Mouse (Mus musculus): ENCODE results near the gene Dnaja3.
A peak's percentile ranks its signal among the peaks of the same experiment; 100 is the strongest.
"Not testable (repeated sequence)": the region's sequence is repeated elsewhere in the genome, so short reads cannot be mapped to it uniquely, and the experiment has no call there.

Gene Dnaja3

DNA sequence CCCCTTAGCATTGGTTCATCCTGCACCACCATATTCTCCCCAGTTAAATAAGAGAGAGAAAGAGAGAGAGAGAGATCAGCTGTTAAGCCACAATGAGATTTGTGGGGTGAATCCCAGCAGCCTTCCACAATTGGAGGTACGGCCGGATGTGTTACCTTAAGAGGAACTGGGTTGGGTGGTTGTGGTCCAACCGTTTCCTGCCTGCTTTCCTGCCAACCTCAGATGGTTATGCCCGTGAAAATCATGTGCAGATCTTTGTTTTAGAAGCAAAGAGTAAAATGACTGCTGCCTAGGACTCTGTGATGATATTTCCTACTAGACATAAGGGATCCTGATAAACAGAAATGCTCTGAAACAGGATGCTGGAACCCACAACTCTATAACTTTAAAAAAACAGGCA lies 34.3 kb downstream of the Dnaja3 start:
- peak; percentile 60 to 67 for DNase-seq

DNA sequence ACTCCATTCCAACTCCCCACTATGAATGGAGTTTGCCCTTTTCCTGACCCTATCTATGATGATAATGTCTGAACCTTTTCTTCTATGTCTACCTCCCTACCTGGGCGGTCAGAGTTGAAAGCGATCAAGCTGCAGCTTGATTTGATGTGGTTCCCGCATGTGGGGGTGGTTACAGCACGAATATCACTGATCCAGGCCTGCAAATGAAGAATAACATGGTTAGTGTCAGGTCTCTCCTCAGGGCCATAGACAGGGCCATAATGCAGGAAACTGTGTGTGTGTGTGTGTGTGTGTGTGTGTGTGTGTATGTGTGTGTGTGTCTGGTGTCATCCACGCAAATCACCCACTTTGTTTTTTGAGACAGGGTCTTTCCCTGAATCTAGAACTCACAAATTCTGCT lies 37.0 kb downstream of the Dnaja3 start:
- no peak for DNase-seq

DNA sequence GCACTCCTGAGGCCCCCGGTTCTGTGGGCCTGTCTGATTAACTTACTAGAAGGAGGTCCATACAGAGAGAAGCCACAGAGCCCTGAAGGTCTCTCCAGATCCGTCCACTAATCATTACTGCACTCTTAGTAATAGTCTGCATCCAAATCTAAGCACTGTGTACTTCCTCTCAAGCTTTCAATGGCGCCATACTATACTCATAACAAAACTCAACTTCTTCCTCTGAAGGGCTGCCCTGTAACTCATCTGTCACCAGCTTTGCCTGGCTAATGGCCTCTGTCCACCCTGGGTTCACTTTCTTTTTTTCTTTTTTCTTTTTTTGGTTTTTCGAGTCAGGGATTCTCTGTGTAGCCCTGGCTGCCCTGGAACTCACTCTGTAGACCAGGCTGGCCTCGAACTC lies 38.3 kb downstream of the Dnaja3 start:
- DNase-seq = peak; percentile 7 to 16

DNA sequence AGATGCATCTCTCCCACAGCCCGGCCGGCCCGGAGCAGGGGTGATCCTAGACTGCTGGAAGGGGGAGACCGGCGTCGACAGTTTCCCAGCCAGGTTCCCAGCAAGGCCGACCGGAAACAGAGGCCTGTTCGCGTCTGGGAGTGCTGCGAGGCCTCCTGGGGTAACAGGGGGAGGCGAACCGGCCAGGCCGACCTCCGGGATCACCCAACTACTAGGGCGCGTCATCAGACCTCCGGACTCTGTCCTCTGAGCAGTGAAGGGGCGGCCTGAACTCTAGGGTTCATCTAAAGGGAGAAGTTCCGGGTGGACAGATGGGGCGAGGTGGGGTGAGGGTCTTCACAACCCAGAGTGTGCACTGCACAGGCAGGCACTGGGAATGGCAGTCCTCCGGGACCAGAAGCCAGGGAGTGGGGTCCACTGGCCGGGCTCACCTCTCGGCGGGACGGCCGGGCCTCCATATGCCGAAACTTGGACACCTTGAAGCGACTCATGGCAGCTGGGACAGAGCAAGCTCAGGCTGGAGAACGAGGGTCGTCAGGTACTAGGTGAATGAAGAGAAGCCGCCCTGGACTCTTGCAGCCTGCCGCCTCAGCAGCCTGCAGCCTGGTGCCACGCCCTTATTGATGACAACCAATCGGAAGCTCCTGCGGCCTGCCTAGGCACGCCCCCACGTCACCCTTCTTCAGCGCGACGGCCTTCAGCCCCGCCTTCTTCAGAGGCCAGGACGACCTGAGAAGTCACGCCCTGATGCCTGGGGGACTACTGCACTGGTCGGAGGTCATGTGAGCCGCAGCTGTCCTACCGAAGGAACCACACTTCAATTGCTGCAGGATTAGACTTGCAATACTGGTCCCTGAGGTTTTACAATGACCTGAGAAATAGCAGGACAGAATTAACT lies 39.6 kb downstream of the Dnaja3 start, which contains the start of gene Coro7:
TSS of gene Coro7 (minus strand) at position 657 of the 898 bp plus-strand sequence.
- peak; percentile 88 to 90 for DNase-seq

DNA sequence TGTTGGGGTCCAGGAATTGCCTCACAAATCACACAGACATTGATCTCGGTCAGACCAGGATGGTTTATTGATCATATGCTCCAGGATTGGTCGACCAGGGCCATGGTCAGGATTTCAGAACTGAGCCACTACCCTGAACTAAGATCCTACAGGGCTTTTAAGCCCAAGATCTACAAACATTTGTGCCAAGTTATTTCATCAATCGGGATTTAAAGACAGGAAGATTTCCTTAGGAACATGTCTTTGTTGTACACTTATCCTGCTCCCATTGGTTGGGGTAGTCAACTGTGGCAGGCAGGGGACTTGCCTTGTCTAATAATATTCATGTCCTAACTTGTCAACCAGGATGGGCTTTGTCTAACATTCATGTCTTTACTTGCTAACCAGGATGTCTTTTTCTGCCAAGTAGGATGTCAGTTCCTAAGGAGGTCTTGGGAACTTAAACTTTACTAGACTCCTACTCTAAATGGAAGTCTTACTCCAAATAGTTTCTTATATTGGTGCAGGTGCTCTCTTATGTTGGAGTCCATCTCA lies 41.2 kb downstream of the Dnaja3 start:
- not testable (repeated sequence) for DNase-seq

DNA sequence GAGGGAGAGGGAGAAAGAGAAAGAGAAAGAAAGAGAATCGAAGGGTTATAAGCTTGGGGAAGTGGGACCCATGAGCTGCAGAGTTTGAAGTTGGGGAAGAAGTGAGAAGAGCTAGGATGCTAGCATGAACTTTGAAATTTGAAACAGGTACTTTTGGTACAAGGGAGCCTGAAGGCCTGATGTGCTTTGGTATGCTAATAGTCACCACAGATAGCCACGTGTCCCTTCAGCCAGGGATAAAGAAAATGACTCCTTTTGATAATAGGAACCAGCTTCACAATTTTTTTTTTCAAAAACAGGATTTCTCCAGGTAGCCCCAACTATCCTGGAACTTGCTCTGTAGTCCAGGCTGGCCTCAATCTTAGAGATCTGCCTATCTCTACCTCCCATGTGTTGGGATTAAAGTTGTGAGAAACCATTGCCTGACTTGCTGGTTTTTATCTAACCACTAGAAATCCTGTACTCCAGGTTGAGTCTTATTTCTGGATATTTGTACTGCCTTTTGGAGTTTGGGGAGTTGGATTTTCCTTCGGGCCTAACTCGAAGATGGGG lies 42.9 kb downstream of the Dnaja3 start:
- no peak for DNase-seq

DNA sequence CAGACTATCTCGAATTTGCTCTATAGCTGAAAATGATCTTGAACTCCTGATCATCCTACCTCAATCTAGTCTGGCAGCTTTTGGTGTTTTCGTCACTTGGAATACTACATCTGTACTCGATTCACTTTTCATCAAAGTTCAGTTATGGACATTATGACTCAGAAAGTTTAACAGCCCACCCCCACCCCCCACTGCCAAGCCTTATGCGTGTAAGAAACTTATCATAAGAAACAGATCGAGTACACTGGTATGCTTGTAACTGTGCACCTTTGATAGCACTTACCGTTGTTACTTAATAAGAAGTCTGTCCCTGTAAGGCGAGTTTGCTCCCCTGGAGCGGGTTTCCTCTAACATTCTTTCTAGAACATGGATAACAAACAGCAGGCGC lies 43.4 kb downstream of the Dnaja3 start:
- no peak for DNase-seq

DNA sequence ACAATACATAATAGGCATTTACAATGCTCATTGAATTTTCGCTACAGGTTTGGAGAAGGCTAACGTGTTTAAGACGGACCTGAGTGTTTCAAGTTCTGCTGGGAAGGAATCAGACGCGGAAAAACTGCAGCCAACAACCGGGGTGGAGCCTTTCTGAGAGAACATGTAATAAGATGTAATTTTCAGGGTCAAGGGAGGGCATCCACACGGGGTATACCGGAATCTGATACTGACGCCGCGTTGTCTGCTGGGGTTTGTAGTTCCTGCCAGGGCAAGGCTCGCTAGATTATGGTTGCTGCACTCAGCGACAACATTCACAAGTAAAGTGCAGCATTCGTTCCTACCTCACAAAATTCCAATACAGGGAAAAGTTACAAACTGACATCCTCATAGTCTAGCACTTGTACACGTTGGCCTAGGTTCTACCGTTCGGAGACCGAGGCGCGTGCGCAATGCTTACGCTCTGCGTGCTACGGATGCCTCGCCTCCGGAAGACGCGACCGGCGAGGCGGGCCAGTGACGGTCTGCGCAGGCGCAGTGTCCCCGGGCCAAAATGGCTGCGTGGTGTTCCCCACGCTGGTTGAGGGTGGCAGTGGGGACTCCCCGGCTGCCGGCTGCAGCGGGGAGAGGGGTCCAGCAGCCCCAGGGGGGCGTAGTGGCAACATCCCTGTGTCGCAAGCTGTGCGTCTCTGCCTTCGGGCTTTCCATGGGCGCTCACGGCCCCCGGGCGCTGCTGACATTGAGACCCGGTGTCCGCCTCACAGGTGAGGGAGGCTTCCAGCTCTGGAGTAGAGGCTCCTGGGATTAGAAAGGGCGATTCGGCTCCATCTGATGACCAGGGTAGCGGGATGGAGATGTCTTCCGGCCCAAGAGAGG lies 44.0 kb downstream of the Dnaja3 start:
- peak; percentile 97 to 98 for DNase-seq

DNA sequence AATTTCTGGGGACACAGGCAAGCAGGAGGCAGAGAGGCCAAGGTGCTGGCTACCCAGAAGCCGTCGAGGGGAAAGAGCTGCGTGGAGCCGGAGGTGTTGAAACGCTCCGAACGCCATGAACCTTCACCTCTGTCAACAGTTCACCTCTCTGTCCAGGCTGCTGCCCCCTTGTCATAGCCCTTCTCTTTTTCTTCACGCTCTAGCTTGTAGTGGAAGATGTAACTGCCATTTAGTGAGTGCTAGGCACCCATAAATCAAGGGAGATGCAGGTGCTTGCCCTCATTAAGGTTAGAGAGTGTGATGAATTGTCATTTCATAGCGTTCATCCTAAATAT lies 44.6 kb downstream of the Dnaja3 start:
- DNase-seq = no peak

DNA sequence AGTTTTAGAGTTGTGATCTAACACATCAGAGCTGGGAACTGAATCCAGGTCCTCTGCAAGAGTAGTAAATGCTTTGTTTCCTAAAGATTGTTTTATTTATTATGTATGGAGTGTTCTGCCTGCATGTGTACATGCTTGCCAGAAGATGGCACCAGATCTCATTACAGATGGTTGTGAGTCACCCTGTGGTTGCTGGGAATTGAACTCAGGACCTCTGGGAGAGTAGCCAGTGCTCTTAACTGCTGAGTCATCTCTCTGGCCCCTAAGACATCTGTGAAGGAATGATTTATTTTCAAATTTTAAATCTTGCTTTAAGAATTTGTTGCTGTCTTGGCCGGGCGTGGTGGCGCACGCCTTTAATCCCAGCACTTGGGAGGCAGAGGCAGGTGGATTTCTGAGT lies 49.6 kb downstream of the Dnaja3 start:
- not testable (repeated sequence) for DNase-seq

DNA sequence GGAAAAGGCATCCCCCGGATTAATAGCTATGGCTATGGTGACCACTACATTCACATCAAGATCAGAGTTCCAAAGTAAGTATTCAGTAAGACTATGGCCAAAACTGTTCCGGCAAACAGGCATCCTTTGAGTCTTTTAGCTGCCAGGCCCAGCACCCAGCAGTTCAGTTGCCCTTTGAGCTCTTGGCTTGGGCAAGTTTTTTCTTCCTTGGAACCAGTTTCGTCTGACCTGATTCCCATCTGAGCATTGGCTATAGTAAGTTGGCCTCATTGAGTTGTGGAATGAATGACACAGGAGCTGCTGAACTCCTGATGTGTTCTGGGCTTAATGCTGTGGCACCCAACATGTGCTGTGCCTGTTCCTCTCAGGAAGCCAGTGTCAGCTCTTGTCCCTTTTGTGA lies 61.4 kb downstream of the Dnaja3 start:
- no peak for DNase-seq

DNA sequence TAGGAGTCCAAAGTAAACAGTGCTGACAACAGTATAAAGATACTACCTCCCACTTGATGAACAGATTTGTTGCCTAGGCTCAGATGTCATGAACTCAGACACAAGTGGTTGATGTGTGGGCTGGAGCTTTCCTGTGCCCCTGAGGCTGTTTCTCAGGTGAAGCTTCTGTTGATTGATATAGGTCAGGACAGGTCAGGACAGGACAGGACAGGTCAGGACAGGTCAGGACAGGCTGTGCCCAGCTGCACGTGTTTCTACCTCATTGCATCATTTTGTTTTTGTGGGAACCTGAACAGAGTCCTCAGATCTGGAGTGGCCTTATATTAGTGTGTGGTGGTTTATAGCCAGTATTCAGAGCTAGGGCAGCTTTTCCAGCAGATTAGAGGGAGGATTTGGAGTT lies 62.9 kb downstream of the Dnaja3 start:
- no peak for DNase-seq

DNA sequence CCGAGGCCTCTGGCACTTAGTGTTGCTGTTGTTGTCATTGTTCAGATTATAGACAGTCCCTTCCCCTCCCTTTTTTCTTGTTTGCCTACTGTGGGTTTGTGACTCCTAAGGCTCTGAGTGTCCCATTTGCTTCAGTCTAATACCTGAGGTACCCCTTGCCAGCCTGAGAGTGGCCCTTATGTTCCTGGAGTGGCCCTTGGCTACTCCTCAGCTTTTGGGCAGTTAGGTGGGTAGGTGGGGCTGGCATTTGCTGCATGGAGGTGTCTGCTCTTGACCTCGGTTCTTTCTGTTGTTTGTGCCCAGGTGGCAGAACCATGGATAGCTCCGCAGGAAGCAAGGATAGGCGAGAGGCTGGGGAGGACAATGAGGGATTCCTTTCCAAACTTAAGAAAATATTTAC lies 65.8 kb downstream of the Dnaja3 start:
- DNase-seq = no peak

DNA sequence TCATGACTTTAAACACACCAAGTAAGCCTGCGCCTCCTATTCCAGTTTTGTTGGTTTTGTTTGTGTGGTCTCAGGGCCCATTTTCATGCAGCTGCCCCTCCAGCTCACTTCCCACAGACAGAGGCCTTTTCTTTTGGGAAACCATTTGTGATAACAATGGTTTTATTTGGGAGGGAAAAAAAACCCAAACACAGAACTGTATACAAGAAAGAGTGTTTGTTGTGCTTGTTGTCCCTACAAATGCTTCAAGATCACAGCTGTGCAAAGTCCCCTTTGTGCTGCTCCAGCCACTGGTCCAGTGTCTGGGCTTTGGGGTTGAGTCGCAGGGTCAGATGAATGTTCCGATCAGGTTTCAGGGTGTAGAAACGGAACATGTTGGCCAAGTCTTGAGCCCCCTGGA lies 71.4 kb downstream of the Dnaja3 start:
- no peak for DNase-seq

DNA sequence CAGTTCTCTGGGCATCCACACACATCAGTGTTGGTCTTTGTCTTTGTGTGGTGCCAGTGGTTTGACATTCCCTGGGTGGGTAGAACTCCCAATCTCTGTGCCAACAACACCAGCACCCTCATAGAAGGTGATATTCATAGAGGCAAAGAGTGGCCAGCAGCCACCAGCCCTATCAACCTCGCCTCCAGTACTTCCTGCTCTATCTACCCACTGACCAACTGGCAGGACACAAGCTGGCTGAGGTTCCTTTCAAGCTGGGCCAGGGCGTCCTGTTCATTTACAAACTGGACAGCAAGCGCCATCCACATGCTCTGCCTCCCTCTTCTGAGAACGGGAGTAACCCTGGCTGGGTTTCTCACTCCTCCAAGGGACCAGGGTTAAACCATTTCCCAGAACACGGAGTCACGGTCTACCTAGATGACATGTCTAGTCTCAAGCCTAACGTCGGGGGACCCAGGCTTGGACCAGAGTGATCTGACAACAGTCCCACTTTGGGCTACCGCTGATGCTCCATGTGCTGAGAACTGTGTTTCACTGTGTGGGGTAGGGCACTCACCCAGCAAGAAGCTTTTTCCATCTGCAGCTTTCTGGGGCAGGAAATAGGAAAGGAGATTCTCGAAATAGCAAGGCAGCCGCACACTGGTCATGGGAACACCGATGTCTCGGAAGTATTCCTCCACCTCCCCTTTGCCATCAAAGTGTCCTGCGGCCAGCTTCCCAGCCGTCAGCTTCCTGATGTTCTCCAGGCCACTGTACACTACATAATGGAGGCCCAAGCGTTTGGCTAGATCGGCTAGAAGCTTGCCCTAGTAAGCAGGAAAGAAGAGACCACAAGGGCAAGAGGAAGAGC lies 74.3 kb downstream of the Dnaja3 start:
- DNase-seq = no peak

DNA sequence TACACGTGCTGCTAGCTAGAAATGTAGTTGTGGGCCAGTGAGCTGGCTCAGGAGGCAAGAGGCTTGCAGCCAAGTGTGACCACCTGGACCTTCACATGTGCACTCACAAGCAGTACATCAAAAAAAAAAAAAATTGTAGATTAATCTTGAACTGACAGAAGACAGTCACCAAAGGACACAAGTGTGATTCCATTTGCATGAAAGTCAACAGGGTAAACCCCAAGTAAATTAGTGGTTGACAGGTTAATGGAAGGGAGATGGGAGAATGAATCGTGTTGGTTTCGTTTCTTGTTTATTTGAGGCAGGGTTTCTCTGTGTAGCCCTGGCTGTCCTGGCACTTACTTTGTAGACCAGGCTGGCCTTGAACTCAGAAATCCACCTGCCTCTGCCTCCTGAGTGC lies 78.1 kb downstream of the Dnaja3 start:
- DNase-seq = peak in 1 of 2 experiments; percentile 13

DNA sequence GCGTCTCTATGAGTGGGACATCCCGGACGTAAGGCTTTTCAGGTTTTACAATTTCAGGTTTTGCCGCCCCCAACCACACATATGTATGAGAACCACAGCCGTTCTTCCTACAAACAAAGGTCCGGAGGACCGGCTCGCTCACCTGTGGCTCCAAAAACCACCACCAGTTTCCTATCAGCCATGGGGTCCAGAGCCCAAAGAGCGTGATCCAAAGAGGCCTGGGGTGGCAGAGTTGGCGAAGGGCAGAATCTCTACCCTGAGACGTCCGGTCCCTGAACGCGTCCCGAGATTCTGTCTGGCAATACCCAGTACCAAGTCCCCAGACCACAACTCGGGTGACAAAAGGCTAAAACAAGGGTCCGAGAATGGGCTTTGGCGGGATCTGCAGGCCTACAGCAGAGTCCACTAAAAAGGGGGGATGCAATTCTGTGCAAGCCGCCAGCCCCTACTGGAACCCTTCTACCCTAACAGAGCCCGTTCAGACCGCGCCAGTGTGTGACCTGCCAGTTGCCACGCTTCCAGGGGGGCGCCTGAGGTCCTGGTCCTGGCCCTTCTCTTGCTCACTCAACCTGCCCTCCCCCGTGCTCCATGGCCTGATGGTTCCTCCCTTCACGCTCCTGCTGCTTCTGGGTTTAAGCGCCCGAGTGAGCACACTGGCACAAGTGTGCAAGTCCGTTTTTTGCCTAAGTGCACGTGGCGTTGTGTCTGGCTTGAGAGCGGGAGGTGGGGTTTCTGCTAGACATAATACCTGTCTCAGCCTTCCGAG lies 79.1 kb downstream of the Dnaja3 start, which contains the start of gene Nmral1:
TSS of gene Nmral1 (minus strand) at position 604 of the 766 bp plus-strand sequence.
- DNase-seq = peak; percentile 62 to 65

DNA sequence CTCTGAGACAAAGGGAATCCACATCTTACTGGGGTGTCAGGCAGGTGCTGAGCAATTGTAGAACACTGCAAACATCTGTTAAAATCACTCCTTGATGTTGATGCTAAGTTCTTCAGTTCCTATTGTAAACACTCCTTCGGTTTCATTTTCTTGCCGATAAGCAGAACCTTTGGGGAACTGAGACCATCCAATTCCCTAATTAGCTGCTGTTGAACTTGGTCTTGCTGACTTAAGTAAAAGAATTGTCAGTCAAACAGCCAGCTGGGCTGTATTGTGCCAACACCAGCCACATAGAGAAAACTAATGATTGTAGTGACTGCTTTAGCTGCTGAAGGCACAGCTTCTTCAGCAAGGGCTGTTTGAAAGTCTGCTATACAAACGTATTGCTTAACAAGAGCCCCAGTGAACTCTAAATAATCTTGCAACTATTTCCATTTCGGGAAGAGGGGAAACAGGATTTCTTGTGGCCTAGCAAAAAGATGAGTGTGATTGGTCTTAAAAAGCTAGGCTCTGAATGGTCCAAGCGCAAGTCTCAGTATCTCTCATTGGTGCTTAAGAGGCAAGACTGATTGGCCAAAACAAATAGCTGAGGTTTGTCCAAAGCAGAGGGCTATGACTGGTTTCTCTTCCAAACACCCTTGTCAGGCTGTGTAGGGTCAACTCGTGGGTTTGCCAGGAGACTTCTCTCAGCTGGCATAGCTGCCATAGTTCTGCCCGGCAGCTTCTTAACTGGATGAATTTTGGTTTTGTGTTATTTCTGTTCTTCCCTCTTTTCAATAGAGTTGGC lies 82.5 kb downstream of the Dnaja3 start:
- peak; percentile 34 to 40 for DNase-seq

DNA sequence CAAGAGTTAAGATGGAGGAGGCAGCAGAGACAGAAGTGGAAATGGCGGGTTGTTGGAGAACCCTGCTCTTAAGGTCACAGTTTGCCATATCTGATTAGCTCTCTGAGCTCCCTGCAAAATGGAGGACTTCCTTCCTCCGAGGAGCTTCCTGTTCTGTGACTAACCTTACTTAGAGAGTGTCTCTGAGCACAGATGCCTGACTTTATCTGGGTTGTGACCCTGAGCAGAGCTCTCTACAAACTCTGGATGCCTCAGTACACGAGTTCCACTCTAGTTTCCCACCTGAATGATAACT lies 83.1 kb downstream of the Dnaja3 start:
- peak in 1 of 2 experiments; percentile 33 for DNase-seq

DNA sequence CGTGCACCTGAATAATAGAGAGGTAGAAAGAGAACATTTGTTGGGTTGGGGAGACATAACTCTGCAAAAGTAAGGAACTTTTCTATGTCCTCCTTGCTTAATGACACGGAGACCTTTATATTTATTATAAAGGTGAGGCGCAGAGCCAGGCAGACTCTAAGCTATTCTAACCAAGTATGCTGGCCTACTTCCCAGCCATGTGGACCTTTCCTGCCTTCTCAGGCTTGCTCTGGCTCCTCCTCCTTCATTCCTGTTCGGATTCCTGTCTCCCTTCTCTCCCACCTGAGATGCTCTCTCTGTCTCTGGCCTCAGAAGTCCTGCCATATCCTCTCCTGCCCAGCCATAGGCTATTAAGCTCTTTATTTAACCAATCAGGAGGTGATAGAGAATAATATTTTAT lies 85.5 kb downstream of the Dnaja3 start:
- DNase-seq = no peak
